16 mouse cellular contexts compared by ENCODE assay signal in the genomic region with DNA sequence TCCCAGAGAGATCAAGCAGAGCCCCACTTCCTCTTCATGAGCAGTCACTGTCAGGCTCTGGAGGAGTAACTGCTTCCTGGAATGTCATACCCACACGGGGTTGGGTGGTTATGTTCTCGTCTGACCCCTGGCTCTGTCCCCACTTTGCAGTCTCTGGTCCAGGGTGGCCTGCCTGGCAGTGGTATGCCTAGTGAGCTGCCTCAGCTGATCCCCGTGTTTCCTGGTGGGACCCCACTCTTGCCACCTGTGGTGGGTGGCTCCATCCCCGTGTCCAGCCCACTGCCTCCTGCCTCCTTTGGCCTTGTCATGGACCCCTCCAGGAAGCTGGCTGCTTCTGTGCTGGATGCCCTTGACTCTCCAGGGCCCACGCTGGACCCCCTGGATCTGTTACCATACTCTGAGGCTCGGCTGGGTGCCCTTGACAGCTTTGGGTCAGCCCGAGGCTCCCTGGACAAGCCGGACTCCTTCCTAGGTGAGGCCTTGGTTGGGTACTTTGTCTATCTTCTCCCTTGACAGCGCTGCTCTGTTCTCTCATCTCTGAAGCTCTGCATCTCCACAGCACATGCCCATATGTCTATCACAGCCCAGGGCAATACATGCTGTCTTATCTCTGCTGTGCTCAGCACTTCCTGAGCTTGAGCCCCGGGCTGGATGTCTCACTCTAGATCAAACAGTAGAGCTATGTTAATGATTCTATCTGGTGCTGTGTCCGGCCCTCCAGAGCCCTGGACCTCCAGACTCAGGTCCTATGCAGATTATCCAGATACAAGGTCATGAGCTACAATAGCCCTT.
"Had no signal": no experiment of that assay in that cellular context is flagged by ENCODE, and none has a peak within 500 bp of the region (broad histone marks: within the 10 kb centered on the region; RNA-seq: fewer than 3 reads in every experiment).

No protein-coding gene starts in this region.

- H3K4me2 ChIP-seq: limb, embryonic 15.5 days; lung, embryonic 14.5 days; neural tube, embryonic 15.5 days had no signal

- ATAC-seq: intestine, embryonic 16.5 days had no signal

- DNase-seq: kidney, adult 8-10 months; kidney, postnatal 36 days; layer of hippocampus, adult 9-11 months; layer of hippocampus, postnatal 36 days; lung, embryonic 14.5 days; lung, postnatal 10 days; lung, postnatal 4 days; midbrain, embryonic 14.5 days; thymus, adult 18-20 months; thymus, postnatal 14 days had no signal

- H3K9ac ChIP-seq: limb, embryonic 15.5 days; lung, embryonic 14.5 days; neural tube, embryonic 15.5 days had no signal

- H3K4me1 ChIP-seq: midbrain, embryonic 10.5 days; neural tube, embryonic 15.5 days had no signal

- H3K27me3 ChIP-seq: limb, embryonic 15.5 days; neural tube, embryonic 15.5 days had no signal

- H3K27ac ChIP-seq: kidney, postnatal 0 days; limb, embryonic 15.5 days; midbrain, embryonic 10.5 days; neural tube, embryonic 15.5 days had no signal

- H3K9me3 ChIP-seq: limb, embryonic 15.5 days; midbrain, embryonic 10.5 days; neural tube, embryonic 15.5 days had no signal

- H3K4me3 ChIP-seq: limb, embryonic 15.5 days; midbrain, embryonic 10.5 days; myocyte; neural tube, embryonic 15.5 days had no signal
